Mouse (Mus musculus): Measurements from ENCODE around the gene Adra1b. TPM values are rescaled to one million over a fixed set of nuclear protein-coding genes. Genes with fewer than 3 reads are reported as not detected.

Gene Adra1b
- total RNA-seq, 1 experiment: 0.71 TPM

GRCm38 (mm10) chr11:43776324-43776694, 124.7 kb downstream of the Adra1b start:
- H3K9me3 ChIP-seq (ENCODE audit: control insufficient read depth, insufficient read depth, low read depth, low read length): no peaks in the 10 kb centered on the region
- no peak for TF ChIP-seq CHD2 (IDR thresholded peaks at IDR 0.05; ENCODE audit: low read depth, low read length)
- no peak for TF ChIP-seq HCFC1 (IDR thresholded peaks at IDR 0.05; ENCODE audit: borderline replicate concordance, insufficient read depth, low read length)
- TF ChIP-seq ZNF384 (IDR thresholded peaks at IDR 0.05; ENCODE audit: low read depth, low read length): no peak
- no peak for TF ChIP-seq MAFK (IDR thresholded peaks at IDR 0.05; ENCODE audit: insufficient read depth, low read depth, low read length)
- no peak for TF ChIP-seq ZC3H11A (IDR thresholded peaks at IDR 0.05; ENCODE audit: borderline replicate concordance, low read depth, low read length)
- no peak overlapping the region for H3K27ac ChIP-seq (ENCODE audit: insufficient read depth, low read depth, low read length, poor library complexity, severe bottlenecking)
- DNase-seq (ENCODE audit: low read depth, low spot score): no peak
- H3K9ac ChIP-seq (ENCODE audit: insufficient read depth, low read depth, low read length, poor library complexity, severe bottlenecking): no peak overlapping the region
- peak overlapping the region; percentile 67 to 70; a peak in 3 of 4 replicates for H3K4me3 ChIP-seq (ENCODE audit: insufficient read depth in 1 of 2, low read depth in 1 of 2, low read length in 2 of 2, poor library complexity in 1 of 2, severe bottlenecking in 1 of 2)
- H3K36me3 ChIP-seq (ENCODE audit: control insufficient read depth, insufficient read depth, low read length, poor library complexity, severe bottlenecking): no peaks in the 10 kb centered on the region
- H3K4me1 ChIP-seq (ENCODE audit: control insufficient read depth in 2 of 2, insufficient read depth in 2 of 2, low read length in 2 of 2, poor library complexity in 1 of 2): no peaks in the 10 kb centered on the region
- in situ Hi-C loops (cut with MboI; ENCODE audit: low sequenced_read_pairs in 2 of 2, unreplicated experiment in 2 of 2): loop anchor here in 1 of 2 experiments (10.0 kb wide), 1 partner anchor 548 kb away; no protein-coding TSS in a partner anchor

- Histone ChIP-seq H3K4me1 (ENCODE audit: control insufficient read depth in 2 of 2, insufficient read depth in 2 of 2, low read length in 2 of 2, poor library complexity in 1 of 2) (no peaks in the 10 kb centered on the region), H3K4me3 (ENCODE audit: insufficient read depth in 1 of 2, low read depth in 1 of 2, low read length in 2 of 2, poor library complexity in 1 of 2, severe bottlenecking in 1 of 2) (peak overlapping the region; percentile 67 to 70), H3K9ac (ENCODE audit: insufficient read depth, low read depth, low read length, poor library complexity, severe bottlenecking) (peak overlapping the region; percentile 39; the same call in 1 of the 2 replicates), H3K36me3 (ENCODE audit: control insufficient read depth, insufficient read depth, low read length, poor library complexity, severe bottlenecking) (no peaks in the 10 kb centered on the region), H3K27ac (ENCODE audit: insufficient read depth, low read depth, low read length, poor library complexity, severe bottlenecking) (no peak overlapping the region), H3K9me3 (ENCODE audit: control insufficient read depth, insufficient read depth, low read depth, low read length) (no peaks in the 10 kb centered on the region)
- no peak for DNase-seq (ENCODE audit: low read depth, low spot score)
- in situ Hi-C loops (cut with MboI; ENCODE audit: low sequenced_read_pairs in 2 of 2, unreplicated experiment in 2 of 2): loop anchor here in 1 of 2 experiments (10.0 kb wide), 1 partner anchor 549 kb away; no protein-coding TSS in a partner anchor
- no peak for TF ChIP-seq ZNF384 (IDR thresholded peaks at IDR 0.05; ENCODE audit: low read depth, low read length)
- no peak for TF ChIP-seq MAFK (IDR thresholded peaks at IDR 0.05; ENCODE audit: insufficient read depth, low read depth, low read length)
- no peak for TF ChIP-seq CHD2 (IDR thresholded peaks at IDR 0.05; ENCODE audit: low read depth, low read length)
- TF ChIP-seq ZC3H11A (IDR thresholded peaks at IDR 0.05; ENCODE audit: borderline replicate concordance, low read depth, low read length): no peak
- TF ChIP-seq HCFC1 (IDR thresholded peaks at IDR 0.05; ENCODE audit: borderline replicate concordance, insufficient read depth, low read length): no peak
Measured at GRCm38 (mm10) chr11:43775469-43776323, 125.3 kb downstream of the Adra1b start.

- Histone ChIP-seq H3K4me1 (ENCODE audit: control insufficient read depth in 2 of 2, insufficient read depth in 2 of 2, low read length in 2 of 2, poor library complexity in 1 of 2) (no peaks in the 10 kb centered on the region), H3K9ac (ENCODE audit: insufficient read depth, low read depth, low read length, poor library complexity, severe bottlenecking) (no peak overlapping the region), H3K4me3 (ENCODE audit: insufficient read depth in 1 of 2, low read depth in 1 of 2, low read length in 2 of 2, poor library complexity in 1 of 2, severe bottlenecking in 1 of 2) (no peak overlapping the region), H3K9me3 (ENCODE audit: control insufficient read depth, insufficient read depth, low read depth, low read length) (no peaks in the 10 kb centered on the region), H3K27ac (ENCODE audit: insufficient read depth, low read depth, low read length, poor library complexity, severe bottlenecking) (no peak overlapping the region), H3K36me3 (ENCODE audit: control insufficient read depth, insufficient read depth, low read length, poor library complexity, severe bottlenecking) (no peaks in the 10 kb centered on the region)
- no peak for DNase-seq (ENCODE audit: low read depth, low spot score)
- TF ChIP-seq CHD2 (IDR thresholded peaks at IDR 0.05; ENCODE audit: low read depth, low read length): no peak
- no peak for TF ChIP-seq MAFK (IDR thresholded peaks at IDR 0.05; ENCODE audit: insufficient read depth, low read depth, low read length)
- no peak for TF ChIP-seq HCFC1 (IDR thresholded peaks at IDR 0.05; ENCODE audit: borderline replicate concordance, insufficient read depth, low read length)
- TF ChIP-seq ZC3H11A (IDR thresholded peaks at IDR 0.05; ENCODE audit: borderline replicate concordance, low read depth, low read length): no peak
- no peak for TF ChIP-seq ZNF384 (IDR thresholded peaks at IDR 0.05; ENCODE audit: low read depth, low read length)
- in situ Hi-C loops (cut with MboI; ENCODE audit: low sequenced_read_pairs in 2 of 2, unreplicated experiment in 2 of 2): loop anchor here in 1 of 2 experiments (10.0 kb wide), 1 partner anchor 551 kb away; no protein-coding TSS in a partner anchor
Measured at GRCm38 (mm10) chr11:43773725-43774124, 127.3 kb downstream of the Adra1b start.

GRCm38 (mm10) chr11:43770110-43770509, 130.9 kb downstream of the Adra1b start:
- TF ChIP-seq ZC3H11A (IDR thresholded peaks at IDR 0.05; ENCODE audit: borderline replicate concordance, low read depth, low read length) (no peak), CHD2 (IDR thresholded peaks at IDR 0.05; ENCODE audit: low read depth, low read length) (no peak), MAFK (IDR thresholded peaks at IDR 0.05; ENCODE audit: insufficient read depth, low read depth, low read length) (no peak), ZNF384 (IDR thresholded peaks at IDR 0.05; ENCODE audit: low read depth, low read length) (no peak), HCFC1 (IDR thresholded peaks at IDR 0.05; ENCODE audit: borderline replicate concordance, insufficient read depth, low read length) (no peak)
- Histone ChIP-seq H3K4me1 (ENCODE audit: control insufficient read depth in 2 of 2, insufficient read depth in 2 of 2, low read length in 2 of 2, poor library complexity in 1 of 2) (no peaks in the 10 kb centered on the region), H3K27ac (ENCODE audit: insufficient read depth, low read depth, low read length, poor library complexity, severe bottlenecking) (no peak overlapping the region), H3K36me3 (ENCODE audit: control insufficient read depth, insufficient read depth, low read length, poor library complexity, severe bottlenecking) (no peaks in the 10 kb centered on the region), H3K9ac (ENCODE audit: insufficient read depth, low read depth, low read length, poor library complexity, severe bottlenecking) (no peak overlapping the region), H3K4me3 (ENCODE audit: insufficient read depth in 1 of 2, low read depth in 1 of 2, low read length in 2 of 2, poor library complexity in 1 of 2, severe bottlenecking in 1 of 2) (no peak overlapping the region), H3K9me3 (ENCODE audit: control insufficient read depth, insufficient read depth, low read depth, low read length) (no peaks in the 10 kb centered on the region)
- in situ Hi-C loops (cut with MboI; ENCODE audit: low sequenced_read_pairs in 2 of 2, unreplicated experiment in 2 of 2): loop anchor here in 1 of 2 experiments (10.0 kb wide), 1 partner anchor 555 kb away; no protein-coding TSS in a partner anchor
- no peak for DNase-seq (ENCODE audit: low read depth, low spot score)

Measured in ES-E14 (cell line).